Mouse (Mus musculus): ENCODE measurements around the gene Rragd. TPM values are rescaled to one million over a fixed set of nuclear protein-coding genes. Genes with fewer than 3 reads are reported as not detected.
"Not testable (repeated sequence)": the region's sequence is repeated elsewhere in the genome, so short reads cannot be mapped to it uniquely, and the experiment has no call there.

Gene Rragd
- polyA plus RNA-seq, 1 experiment = not detected

DNA sequence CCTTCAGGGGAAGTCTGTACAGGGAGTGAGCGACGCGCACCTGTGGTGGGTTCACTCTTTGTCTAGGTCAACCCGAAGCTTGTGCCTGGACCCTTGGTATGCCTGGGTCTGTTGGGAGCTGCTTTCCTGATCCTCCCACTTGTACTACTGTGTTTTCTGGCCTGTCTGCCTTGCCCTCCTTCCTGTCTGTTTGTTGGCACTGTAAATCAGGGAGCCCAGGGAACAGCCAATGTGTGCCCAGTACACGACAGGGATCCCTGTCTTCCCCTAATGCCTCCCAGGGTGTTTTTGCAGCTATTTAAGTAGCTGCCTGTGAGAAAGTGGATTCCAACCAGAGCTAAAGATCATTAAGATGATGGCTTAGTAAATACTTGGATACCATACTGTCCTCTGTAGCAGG lies 14.7 kb downstream of the Rragd start:
- 73% methylated on average over 5 of the region's 5 CpGs for WGBS
- no peak for TF ChIP-seq POLR2A (IDR thresholded peaks at IDR 0.05; ENCODE audit: insufficient read depth, low read depth, low read length)
- no peak for TF ChIP-seq CTCF (IDR thresholded peaks at IDR 0.05; ENCODE audit: insufficient read depth, low read depth, low read length)
- H3K27ac ChIP-seq (ENCODE audit: insufficient read depth, low read depth, low read length) = no peak overlapping the region
- peaks cover 11% of the 10 kb centered on the region for H3K4me1 ChIP-seq (ENCODE audit: control insufficient read depth, insufficient read depth, low read length)
- no peak overlapping the region for H3K4me3 ChIP-seq (ENCODE audit: insufficient read depth, low read depth, low read length)

DNA sequence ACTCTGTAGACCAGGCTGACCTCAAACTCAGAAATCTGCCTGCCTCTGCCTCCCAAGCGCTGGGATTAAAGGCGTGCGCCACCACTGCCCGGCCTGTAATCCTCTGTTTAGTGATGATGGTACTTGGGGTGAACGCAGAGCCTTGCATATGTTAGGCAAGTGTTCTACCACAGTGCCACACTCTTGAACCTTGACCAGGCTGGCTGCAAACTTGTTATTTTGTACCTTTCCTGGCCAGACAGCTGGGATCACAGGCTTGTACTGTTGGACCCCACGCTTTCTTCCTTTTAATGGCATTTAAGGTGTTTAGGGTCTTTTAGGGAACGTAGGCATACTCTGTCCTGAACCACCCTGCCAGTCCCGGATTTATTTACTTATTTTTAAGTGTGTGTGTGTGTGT lies 16.2 kb downstream of the Rragd start:
- Histone ChIP-seq H3K4me3 (ENCODE audit: insufficient read depth, low read depth, low read length) (no peak overlapping the region), H3K4me1 (ENCODE audit: control insufficient read depth, insufficient read depth, low read length) (peaks cover 11% of the 10 kb centered on the region), H3K27ac (ENCODE audit: insufficient read depth, low read depth, low read length) (no peak overlapping the region)
- 97% methylated on average over 8 of the region's 8 CpGs for WGBS
- TF ChIP-seq CTCF (IDR thresholded peaks at IDR 0.05; ENCODE audit: insufficient read depth, low read depth, low read length) = no peak
- no peak for TF ChIP-seq POLR2A (IDR thresholded peaks at IDR 0.05; ENCODE audit: insufficient read depth, low read depth, low read length)

DNA sequence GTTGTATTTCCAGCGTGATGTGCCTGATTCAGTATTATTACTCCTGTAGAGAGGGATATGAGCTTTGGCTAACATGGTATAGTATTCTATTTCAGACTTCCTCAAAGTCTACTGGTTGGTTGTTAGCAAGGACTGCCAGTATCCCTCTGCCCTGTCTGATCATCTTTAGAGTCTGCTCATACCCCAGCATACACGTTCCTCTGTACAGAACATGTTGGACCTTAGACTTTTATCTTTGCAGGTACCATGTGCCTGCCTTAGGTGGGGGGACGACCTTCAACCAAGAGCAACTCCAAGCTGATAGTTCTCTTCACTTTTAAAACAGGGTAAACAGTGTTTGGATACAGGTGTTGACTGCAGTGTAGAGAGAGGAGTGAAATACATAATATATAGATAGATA lies 19.2 kb downstream of the Rragd start:
- H3K4me1 ChIP-seq (ENCODE audit: control insufficient read depth, insufficient read depth, low read length) = peaks cover under 1% of the 10 kb centered on the region; the same call in 1 of the 2 replicates
- 81% methylated on average over 3 of the region's 3 CpGs for WGBS
- no peak overlapping the region for H3K27ac ChIP-seq (ENCODE audit: insufficient read depth, low read depth, low read length)
- TF ChIP-seq CTCF (IDR thresholded peaks at IDR 0.05; ENCODE audit: insufficient read depth, low read depth, low read length) (no peak), POLR2A (IDR thresholded peaks at IDR 0.05; ENCODE audit: insufficient read depth, low read depth, low read length) (no peak)
- H3K4me3 ChIP-seq (ENCODE audit: insufficient read depth, low read depth, low read length) = no peak overlapping the region

DNA sequence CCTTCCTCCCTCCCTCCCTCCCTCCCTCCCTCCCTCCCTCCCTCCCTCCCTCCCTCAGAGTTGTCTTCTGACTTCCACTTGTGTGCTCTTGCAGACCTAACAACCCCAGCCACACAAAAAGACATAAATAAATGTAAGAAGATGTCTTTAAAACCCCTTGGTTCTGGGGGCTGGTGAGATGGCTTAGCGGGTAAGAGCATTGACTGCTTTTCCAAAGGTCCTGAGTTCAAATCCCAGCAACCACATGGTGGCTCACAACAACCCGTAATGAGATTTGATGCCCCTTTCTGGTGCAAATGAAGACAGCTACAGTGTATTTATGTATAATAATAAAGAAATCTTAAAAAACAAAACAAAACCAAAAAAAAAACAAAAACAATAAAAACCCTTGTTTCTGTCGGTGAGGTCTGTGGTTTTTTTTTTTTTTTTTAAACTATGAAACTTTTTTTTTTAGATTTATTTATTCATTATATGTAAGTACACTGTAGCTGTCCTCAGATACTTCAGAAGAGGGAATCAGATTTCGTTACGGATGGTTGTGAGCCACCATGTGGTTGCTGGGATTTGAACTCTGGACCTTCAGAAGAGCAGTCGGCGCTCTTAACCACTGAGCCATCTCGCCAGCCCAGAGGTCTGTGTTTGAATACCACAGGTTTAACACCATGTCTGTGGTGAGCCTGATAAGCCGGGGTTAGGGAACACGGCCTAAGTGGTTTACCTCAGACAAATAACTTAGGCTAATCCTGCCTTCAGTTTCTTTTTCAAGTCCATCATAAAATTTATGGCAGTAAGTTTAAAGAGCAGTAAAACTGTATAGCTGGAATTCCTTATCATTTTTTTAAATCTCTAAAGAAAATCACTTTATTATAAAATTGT lies 23.0 kb downstream of the Rragd start:
- not testable (repeated sequence) for H3K4me1 ChIP-seq (ENCODE audit: control insufficient read depth, insufficient read depth, low read length); H3K27ac ChIP-seq (ENCODE audit: insufficient read depth, low read depth, low read length); H3K4me3 ChIP-seq (ENCODE audit: insufficient read depth, low read depth, low read length)
- 97% methylated on average over 10 of the region's 10 CpGs for WGBS

DNA sequence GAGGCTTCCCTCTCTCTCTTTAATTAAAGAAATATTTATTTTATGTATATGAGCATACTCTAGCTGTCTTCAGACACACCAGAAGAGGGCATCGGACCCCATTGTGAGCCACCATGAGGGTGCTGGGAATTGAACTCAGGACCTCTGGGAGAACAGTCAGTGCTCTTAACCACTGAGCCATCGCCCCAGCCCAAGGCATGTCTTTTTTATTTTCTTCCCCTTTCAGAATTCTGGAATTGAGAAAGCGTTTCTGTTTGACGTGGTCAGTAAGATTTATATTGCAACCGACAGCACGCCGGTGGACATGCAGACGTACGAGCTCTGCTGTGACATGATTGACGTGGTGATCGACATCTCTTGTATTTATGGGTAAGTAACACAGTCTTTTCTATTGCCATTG lies 24.0 kb downstream of the Rragd start:
- Histone ChIP-seq H3K4me1 (ENCODE audit: control insufficient read depth, insufficient read depth, low read length) (no peaks in the 10 kb centered on the region), H3K4me3 (ENCODE audit: insufficient read depth, low read depth, low read length) (no peak overlapping the region), H3K27ac (ENCODE audit: insufficient read depth, low read depth, low read length) (no peak overlapping the region)
- no peak for TF ChIP-seq CTCF (IDR thresholded peaks at IDR 0.05; ENCODE audit: insufficient read depth, low read depth, low read length)
- 97% methylated on average over 11 of the region's 11 CpGs for WGBS

DNA sequence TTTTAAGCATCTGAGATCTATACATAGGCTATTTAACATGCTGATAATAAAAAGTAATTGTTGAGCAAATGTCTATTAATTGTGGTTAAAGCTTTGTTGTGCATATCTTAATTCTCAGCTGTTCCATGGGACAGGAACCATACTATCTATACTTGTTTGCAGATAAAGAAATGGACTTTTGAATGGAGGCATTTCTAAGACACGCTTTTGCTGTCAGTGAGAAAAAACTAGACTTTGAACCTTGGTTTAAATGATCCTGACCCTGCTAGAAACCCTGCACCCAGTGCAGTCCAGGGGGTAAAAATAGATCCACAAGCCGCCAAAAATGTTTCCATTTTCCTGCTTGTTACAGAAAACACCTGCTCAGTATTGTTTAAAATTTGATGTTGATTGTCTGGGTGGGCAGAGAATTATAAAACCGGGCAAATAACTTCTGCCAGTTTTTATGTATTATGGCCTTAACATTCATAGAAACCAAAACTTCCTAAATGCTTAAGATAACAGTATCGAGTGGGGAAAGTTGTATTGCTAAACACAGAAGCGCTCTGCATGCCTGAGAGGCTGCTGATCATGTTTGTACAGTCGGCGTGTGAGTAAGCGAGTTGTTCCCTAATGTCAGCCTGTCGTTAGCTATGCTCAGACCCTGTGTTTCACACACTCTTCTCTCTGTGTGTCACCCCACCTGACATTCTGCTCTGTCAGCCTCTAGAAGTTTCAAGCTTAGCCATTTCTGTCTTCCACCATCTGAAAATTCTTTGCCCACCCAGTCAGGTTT lies 24.8 kb downstream of the Rragd start:
- TF ChIP-seq CTCF (IDR thresholded peaks at IDR 0.05; ENCODE audit: insufficient read depth, low read depth, low read length) = no peak
- 60% methylated on average over 9 of the region's 9 CpGs for WGBS
- Histone ChIP-seq H3K4me1 (ENCODE audit: control insufficient read depth, insufficient read depth, low read length) (no peaks in the 10 kb centered on the region), H3K4me3 (ENCODE audit: insufficient read depth, low read depth, low read length) (no peak overlapping the region), H3K27ac (ENCODE audit: insufficient read depth, low read depth, low read length) (no peak overlapping the region)

DNA sequence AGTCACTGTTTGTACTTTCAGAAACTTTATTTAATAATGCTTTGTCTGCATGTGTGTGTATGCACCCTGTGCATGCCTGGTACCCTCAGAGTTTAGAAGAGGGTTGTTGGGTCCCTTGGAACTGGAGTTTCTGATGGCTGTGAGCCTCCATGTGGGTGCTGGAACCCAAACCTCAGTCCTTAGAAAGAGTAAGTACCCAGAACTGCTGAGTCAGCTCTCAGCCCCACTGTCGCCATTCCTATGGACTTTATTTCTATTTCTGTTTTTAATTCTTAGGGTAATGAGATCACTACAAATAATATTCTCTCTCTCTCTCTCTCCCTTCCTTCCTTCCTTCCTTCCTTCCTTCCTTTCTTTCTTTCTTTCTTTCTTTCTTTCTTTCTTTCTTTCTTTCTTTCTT lies 27.2 kb downstream of the Rragd start:
- TF ChIP-seq CTCF (IDR thresholded peaks at IDR 0.05; ENCODE audit: insufficient read depth, low read depth, low read length) (no peak), POLR2A (IDR thresholded peaks at IDR 0.05; ENCODE audit: insufficient read depth, low read depth, low read length) (no peak)
- H3K4me1 ChIP-seq (ENCODE audit: control insufficient read depth, insufficient read depth, low read length) = no peaks in the 10 kb centered on the region
- H3K27ac ChIP-seq (ENCODE audit: insufficient read depth, low read depth, low read length) = no peak overlapping the region
- H3K4me3 ChIP-seq (ENCODE audit: insufficient read depth, low read depth, low read length) = no peak overlapping the region
- WGBS = 85% methylated on average over 1 of the region's 1 CpGs

DNA sequence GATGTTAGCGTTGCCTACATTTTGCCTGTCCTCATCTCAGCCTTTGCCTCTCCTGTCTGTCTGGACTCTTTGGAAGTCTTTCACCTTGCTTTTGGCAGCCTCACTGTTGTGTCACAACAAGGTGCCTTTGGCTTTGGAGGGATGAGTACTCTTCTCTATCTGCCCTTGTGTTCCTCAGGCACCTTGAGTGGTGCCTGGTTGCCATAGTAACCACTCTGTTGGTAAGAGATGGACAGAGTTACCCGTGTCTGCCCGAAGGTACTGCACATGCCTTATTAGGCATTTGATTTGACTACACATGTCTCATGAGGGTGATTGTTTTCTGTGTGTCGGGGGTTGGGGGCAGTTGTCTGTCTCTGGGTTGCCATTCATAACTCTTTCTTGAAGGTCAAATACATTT lies 29.6 kb downstream of the Rragd start:
- H3K27ac ChIP-seq (ENCODE audit: insufficient read depth, low read depth, low read length) = no peak overlapping the region
- H3K4me1 ChIP-seq (ENCODE audit: control insufficient read depth, insufficient read depth, low read length) = no peaks in the 10 kb centered on the region
- no peak overlapping the region for H3K4me3 ChIP-seq (ENCODE audit: insufficient read depth, low read depth, low read length)
- no peak for TF ChIP-seq POLR2A (IDR thresholded peaks at IDR 0.05; ENCODE audit: insufficient read depth, low read depth, low read length)
- no peak for TF ChIP-seq CTCF (IDR thresholded peaks at IDR 0.05; ENCODE audit: insufficient read depth, low read depth, low read length)
- WGBS = 71% methylated on average over 4 of the region's 4 CpGs

DNA sequence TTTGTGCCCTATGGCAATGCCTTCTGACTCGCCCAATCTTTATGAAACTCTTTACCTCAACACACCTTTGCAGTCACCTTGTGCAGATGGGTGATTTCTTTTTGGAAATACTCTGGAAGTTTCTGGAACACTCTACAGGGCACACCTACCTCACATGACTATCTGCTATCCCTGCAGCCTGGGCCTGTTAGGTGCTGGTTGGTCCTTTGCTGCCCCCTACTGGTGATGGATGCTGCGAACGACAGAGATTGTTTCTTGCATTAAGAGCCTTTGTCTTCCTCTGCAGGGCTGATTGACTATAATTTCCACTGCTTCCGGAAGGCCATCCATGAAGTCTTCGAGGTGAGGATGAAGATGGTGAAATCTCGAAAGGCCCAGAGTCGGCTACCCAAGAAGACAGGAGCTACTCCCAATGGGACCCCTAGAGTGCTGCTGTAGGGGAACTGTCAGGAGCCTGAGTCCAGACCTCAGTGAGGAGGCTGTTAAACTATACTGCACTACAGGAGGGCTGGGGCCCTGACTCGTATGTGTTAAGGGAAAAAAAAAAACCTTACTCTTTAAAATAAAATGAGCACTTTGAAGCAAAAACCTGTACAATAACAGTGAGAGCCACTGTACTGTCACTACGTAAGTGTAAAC lies 35.6 kb downstream of the Rragd start:
- Histone ChIP-seq H3K4me3 (ENCODE audit: insufficient read depth, low read depth, low read length) (no peak overlapping the region), H3K4me1 (ENCODE audit: control insufficient read depth, insufficient read depth, low read length) (no peaks in the 10 kb centered on the region), H3K27ac (ENCODE audit: insufficient read depth, low read depth, low read length) (no peak overlapping the region)
- WGBS = 38% methylated on average over 9 of the region's 9 CpGs
- TF ChIP-seq POLR2A (IDR thresholded peaks at IDR 0.05; ENCODE audit: insufficient read depth, low read depth, low read length) (no peak), CTCF (IDR thresholded peaks at IDR 0.05; ENCODE audit: insufficient read depth, low read depth, low read length) (peak; percentile 64)

Measured in olfactory bulb, adult 2 months (tissue).